Mouse (Mus musculus) heart, postnatal 25 days (tissue): ENCODE data around the gene Pter. TPM values are rescaled to one million over a fixed set of nuclear protein-coding genes. Genes with fewer than 3 reads are reported as not detected.

Experiments used
- DNase-seq: peaks from one replicate; pipeline ENCODE4 v3.0.0; 2022; ENCODE audit warnings: low spot score
- intact Hi-C: fragments of 180-260 bp; cut with DNase I; formaldehyde crosslinking; loops from one replicate; pipeline ENCODE4 v1.15.1; 2025
- total RNA-seq, 2 experiments: library from RNA; stranded (reverse); gene quantifications; 2 replicates each; pipeline ENCODE4 v1.2.3; 2021

Gene Pter
- total RNA-seq = 1 to 10 TPM; 5.4 to 7.9 TPM

- intact Hi-C loops = loop anchor here (5.0 kb wide), 1 partner anchor 313 kb away; no protein-coding TSS in a partner anchor
- DNase-seq = peak; percentile 83
Measured at GRCm38 (mm10) chr2:12923804-12924591, at the start of gene Pter. Pter (plus strand) TSS chr2:12924041.

DNA sequence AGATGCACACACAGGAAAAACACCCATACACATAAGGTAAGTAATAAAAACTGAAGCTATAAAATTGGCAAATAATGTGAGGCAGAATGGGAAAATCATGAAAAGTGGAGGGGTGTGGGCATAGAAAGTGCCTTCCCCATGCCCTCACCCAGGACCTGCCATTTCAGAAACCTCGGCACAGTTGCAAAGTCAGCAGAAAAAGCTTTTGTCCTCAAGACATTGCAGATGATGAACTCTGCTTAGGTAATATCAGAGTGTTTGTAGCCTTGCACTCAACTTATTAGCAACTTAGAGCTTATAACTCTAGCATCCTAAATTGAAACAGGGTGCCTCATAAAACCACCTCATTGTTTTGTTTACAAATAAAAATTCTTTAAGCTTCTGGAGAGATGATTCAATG lies 49.6 kb upstream of the Pter start:
- DNase-seq = no peak
- intact Hi-C loops = no loop called here

DNA sequence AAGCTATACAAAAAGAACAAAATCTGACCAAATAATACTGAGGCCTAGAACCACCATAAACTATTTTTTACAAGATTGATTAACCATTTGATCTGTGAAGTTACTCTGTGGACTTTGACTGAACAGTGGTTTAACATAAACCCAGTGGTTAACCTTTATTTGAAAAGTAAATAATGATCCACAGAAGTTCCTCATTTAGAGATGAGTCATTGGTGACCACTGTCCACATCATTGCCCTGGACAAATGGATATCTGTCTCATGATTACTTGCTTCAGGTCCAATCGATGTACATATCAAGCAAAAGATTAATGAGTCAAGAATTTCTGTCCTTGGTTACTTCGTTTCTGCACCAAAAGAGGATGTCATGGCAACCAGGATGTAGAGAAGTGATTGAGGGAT lies 44.3 kb upstream of the Pter start:
- DNase-seq = no peak
- intact Hi-C loops = no loop called here

DNA sequence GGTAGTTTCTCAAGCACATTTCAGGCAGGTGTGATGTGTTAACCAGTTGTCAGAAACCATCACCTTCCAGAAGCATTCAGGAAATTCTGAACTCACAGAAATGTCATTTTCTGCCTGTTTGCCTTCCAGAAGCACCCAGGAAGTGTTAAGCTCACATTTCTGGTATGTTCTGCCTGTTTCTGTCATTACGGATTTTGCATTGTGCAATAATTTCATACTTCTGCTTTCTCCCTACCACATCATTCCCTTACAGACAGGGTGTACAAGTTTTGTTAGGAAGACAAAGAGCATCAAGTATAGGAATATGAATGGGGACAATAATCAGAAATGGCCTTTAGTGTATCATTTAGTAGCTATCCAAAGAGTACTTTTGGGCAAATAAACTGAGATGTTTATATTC lies 42.8 kb upstream of the Pter start:
- intact Hi-C loops = no loop called here
- no peak for DNase-seq

DNA sequence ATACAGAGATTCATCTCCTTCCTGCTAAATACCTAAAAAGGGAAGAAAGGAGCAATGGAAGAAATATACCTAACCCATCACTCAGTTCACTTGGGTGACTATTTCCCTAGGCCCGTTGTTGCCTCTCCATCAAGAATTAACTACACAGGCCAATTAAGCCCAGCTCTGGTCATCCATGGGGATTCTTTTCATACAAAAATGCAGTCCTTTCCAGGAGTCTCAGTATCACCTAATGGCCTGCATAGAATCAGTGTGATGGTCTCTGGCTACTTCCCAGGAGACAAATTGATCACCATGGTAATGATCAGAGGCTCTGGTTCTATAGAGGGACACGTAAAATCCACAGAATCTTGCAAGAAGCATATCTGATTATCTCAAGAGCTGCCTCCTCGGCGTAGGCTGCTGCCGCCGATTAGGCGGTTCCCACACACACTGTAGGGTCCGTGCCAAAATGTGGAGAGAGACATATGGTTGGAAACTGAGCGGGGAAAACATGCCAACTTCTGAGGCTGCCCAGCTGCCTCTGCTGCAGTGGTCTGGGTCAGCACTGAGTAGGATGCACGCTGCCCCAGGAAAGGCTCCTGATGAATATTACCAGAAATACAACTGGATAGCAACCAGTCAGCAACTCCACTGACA lies 40.4 kb upstream of the Pter start:
- intact Hi-C loops = no loop called here
- DNase-seq = peak; percentile 1

DNA sequence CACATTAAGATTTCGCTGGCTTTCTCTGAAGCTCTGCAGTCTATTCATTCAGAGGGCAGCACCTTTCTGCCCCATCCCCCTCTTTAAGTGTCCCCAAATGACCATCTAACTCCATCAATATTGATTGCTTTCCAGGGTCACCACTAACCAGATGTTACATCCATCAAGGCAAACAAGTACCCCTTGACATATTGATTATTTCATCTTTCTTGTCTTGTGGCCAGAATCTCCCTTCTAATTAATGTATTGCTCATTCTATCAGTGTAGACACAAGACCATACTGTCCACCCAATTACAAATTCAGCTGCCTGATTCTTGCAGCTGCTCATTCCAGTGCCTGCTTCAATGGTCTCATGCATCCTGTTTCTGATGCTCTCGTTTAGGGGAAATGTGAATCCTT lies 36.8 kb upstream of the Pter start:
- no peak for DNase-seq
- intact Hi-C loops = no loop called here

DNA sequence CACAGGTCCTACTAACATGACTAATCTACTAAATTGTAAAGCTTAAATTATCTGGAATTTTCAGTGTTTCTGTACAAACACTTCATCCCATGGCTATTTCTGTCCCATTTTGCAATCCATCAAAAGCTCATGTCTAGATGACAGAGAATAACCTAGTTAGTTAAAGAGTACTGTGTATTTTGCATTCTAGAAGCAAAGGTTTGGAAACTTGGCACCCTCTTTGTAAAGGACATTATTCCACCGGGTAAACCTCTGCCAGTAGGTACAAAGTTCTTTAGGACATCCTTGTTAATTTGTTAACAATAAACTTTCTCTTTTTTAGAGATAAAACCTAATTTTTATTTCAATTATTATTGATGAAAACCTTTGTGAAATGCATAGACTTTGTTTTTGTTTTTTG lies 18.1 kb upstream of the Pter start:
- DNase-seq = no peak
- intact Hi-C loops = no loop called here

DNA sequence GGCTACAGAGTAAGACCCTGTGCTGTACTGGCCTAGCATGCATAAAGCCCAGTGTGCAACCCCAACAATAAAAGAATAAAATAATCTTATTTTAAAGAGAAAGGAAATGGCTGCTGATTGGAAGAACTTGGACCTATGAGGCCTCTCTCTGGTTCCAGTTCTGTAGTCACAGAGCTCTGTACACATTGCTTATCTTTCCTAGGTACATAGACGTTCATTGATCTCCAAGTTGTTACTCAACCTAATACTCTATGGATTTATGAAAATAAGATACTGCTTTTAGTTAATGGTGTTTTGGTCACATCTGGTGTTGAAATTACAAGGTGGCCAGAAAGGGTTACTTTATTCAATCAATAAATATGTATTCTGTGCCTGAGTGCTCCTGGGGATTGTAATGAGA lies 1.8 kb downstream of the Pter start:
- DNase-seq = no peak
- intact Hi-C loops = no loop called here

DNA sequence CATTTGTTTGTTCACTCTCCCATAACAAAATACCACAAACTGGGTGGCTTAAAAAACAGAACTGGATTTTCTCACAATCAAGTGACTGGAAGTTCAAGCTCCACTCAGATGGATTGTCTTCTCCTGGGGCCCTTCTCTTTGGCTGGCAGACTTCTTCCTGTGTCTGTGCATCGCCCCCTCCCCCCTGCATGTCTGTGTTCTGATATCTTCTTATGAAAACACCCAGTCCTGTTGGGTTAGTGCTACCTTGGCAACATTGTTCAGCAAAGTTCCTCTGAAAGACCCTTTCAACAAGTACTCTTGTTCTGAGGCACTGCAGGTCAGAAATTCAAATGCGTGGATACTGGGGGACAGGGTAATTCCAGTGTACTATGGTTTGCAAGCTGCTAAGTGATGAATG lies 6.5 kb downstream of the Pter start:
- intact Hi-C loops = no loop called here
- no peak for DNase-seq

DNA sequence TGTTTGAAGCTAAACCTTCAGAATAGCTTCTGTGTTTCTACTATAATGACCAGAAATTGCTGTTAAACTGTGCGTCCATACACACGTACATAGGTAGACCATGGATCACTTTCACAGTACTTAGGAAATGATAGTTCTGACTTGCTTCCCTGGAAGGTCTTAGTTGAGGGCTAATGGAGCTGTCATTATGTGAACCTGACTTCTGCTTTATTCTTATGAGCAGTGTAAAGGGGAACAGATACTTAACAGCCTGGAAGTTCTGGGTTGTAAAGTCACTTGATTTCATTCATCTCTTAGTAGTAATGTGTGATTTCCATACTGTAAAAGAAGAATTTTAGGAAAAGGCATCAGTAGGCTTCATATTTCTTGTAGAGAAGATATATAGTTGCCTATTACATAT lies 10.1 kb downstream of the Pter start:
- intact Hi-C loops = no loop called here
- no peak for DNase-seq

DNA sequence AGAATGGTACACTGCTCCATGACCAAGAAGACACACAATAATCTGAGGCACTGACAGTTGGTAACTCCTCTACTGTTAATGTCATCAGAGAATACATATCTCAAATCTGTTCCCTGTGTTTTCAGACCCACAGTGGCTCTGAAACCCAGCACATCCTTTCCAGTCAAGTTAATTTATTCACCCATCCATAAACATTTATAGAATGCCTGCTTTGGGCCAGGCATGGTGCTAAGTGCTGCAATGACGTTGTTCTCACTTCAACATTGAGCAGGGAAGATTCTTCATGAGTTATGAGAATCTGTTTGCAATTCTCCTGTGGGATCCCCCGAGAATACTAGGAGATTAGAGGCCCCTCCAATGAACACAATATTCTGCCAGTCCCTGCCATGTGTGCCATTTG lies 11.4 kb downstream of the Pter start:
- intact Hi-C loops = no loop called here
- no peak for DNase-seq

GRCm38 (mm10) chr2:12937461-12938217 lies 13.8 kb downstream of the Pter start:
- intact Hi-C loops = no loop called here
- DNase-seq = no peak

GRCm38 (mm10) chr2:12938641-12939040 lies 14.8 kb downstream of the Pter start:
- no peak for DNase-seq

DNA sequence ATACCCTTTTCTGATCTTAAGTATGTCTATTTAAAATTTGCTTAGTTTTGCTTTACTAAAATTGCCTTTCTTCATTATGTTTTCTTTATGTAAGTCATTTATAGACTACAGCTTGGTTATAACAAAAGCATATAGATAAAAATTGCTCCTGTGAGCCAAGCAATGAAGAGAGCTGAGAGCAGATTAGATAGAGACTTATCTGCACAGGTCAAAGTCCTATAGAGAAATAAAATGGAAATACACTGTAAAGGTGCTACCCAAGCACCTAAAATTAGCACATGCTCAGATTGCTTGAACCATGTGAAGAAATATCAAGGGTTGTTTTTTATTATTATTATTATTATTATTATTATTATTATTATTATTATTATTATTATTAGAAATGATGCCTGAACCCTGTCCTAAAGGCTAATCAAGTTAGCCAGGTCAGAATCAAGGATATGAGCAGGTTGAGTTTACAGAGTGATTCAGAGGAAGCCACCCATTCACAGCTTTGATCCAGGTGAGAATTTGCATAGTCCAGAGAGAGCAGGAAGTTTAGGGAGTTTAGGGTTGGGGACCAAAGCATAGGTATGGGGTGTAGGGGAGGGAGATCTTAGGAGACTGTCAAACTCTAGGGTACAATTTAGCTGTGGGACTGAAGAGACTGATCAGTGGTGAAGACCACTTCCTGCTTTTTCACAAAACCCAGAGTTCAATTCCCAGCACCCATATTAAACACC lies 33.0 kb downstream of the Pter start:
- no peak for DNase-seq
- intact Hi-C loops = no loop called here

More at GRCm38 (mm10) chr2:12938641-12939040, 14.8 kb downstream of the Pter start:
- intact Hi-C loops = no loop called here

DNA sequence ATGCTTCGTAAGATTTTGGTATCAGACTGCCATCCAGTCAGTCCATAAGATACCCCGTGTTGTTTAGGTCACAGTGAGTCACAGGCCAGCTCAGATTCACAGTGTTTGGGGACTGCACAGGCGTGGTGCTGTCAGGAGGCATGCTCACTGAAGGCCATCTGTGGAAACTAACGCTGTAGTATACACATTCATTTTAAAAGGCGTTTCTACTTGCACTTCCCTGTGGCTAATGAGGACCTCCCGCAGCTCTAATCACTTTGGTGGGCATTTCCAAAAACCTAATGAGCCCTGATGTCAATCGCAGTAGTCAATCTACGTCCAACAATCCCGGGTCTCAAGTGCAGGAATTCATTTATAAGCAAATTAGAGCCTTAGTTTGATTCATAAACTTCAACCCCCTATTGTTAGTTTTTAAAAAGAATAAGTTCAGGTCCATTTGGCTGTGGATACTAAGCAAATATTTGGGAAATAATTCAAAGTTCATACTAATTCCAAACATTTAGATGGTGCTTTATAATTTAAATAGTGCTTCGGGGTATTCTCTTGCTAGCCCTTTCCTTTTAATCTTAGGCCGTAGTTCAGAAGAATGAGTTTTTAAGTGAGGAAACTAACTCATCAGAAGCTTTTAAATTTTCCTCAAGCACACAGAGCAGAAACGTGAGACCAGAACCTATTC lies 46.3 kb downstream of the Pter start:
- DNase-seq = no peak
- intact Hi-C loops = no loop called here

- intact Hi-C loops = no loop called here
- no peak for DNase-seq
Measured at GRCm38 (mm10) chr2:12973752-12974151, 49.9 kb downstream of the Pter start.

GRCm38 (mm10) chr2:12977367-12977766 lies 53.5 kb downstream of the Pter start:
- DNase-seq = no peak
- intact Hi-C loops = no loop called here

DNA sequence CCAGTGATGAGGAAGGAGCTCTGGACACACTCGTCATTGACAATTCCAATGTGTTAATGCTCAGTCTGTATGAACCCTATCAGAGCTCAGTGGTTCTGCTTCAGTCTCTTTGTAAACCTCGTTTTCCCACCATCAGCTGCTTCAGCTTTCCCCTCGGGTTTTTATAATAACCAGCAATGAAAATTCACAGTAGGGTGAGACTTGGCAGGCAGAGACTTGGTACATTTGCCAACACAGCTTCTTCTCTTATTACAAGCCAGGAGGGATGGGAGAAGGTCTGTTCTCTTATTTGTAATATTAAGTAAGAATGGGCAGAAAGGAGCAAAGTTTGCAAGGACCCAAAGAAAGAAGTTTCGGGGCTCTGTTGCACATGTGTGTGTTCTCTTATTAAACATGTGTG lies 54.9 kb downstream of the Pter start:
- no peak for DNase-seq
- intact Hi-C loops = no loop called here

GRCm38 (mm10) chr2:12984901-12985732 lies 61.3 kb downstream of the Pter start:
- intact Hi-C loops = no loop called here
- DNase-seq = no peak
